Mouse (Mus musculus) bone marrow macrophage, adult 2 months (primary cell): ENCODE results near the gene Tfdp2. TPM values are rescaled to one million over a fixed set of nuclear protein-coding genes. Genes with fewer than 3 reads are reported as not detected.
A peak's percentile ranks its signal among the peaks of the same experiment; 100 is the strongest.

Experiments
- H3K27ac ChIP-seq: 2 replicates; pipeline ENCODE4 v1.5.1; 2012; ENCODE audit warnings: low read depth, low read length; ENCODE audit not compliant: insufficient read depth
- H3K4me1 ChIP-seq: 2 replicates; pipeline ENCODE4 v1.6.1; 2012; ENCODE audit warnings: low read length; ENCODE audit not compliant: control insufficient read depth, insufficient read depth
- H3K4me3 ChIP-seq: 2 replicates; pipeline ENCODE4 v1.5.1; 2012; ENCODE audit warnings: mild to moderate bottlenecking, low read length, moderate library complexity; ENCODE audit not compliant: insufficient read depth
- CTCF ChIP-seq: IDR thresholded peaks from 2 replicates; pipeline ENCODE4 v1.5.1; 2012; ENCODE audit warnings: low read depth, mild to moderate bottlenecking, low read length, moderate library complexity
- POLR2A ChIP-seq: IDR thresholded peaks from 2 replicates; pipeline ENCODE4 v1.6.1; 2012; ENCODE audit warnings: mild to moderate bottlenecking, low read depth, low read length, borderline replicate concordance
- polyA plus RNA-seq: library from polyadenylated mRNA; stranded (reverse); fragments of >200 nt; gene quantifications from 2 replicates; pipeline ENCODE4 v1.2.4, GENCODE M21; 2012; ENCODE audit not compliant: missing spikeins, insufficient read depth, insufficient read length

The Tfdp2 gene
- polyA plus RNA-seq, 1 experiment, result 13.4 TPM

DNA sequence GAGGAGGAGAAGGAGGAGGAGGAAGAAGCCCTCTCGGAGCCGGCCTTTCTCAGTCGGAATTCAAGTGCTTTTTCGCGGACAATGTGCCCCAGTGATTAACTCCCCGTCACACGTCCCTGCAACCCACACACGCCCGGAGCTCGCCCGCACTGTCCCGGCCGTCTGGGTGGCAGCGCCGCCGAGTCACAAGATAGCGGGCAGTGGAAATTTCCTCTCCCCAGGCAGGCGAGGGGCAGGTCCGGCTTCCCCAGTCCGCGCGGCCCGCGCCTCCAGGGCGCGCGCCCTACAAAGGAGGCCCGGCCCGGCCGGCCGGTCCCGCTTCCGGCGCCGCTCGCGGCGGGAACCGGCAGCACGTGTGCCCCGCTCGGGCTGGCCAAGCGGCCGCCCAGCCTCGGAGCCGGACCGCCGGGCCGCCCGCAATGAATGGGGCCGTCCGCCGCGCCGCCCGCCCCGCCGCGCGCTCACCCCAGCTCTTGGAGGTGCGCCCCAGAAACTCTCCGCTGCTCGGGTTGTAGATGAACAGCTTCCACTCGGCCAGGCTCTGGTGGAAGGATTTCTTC lies 167.6 kb downstream of the Tfdp2 start:
- peak overlapping the region; percentile 89 for H3K4me3 ChIP-seq
- peaks cover 16% of the 10 kb centered on the region for H3K4me1 ChIP-seq
- H3K27ac ChIP-seq, result peak overlapping the region; percentile 97
- TF ChIP-seq POLR2A, result no peak
- no peak for TF ChIP-seq CTCF

DNA sequence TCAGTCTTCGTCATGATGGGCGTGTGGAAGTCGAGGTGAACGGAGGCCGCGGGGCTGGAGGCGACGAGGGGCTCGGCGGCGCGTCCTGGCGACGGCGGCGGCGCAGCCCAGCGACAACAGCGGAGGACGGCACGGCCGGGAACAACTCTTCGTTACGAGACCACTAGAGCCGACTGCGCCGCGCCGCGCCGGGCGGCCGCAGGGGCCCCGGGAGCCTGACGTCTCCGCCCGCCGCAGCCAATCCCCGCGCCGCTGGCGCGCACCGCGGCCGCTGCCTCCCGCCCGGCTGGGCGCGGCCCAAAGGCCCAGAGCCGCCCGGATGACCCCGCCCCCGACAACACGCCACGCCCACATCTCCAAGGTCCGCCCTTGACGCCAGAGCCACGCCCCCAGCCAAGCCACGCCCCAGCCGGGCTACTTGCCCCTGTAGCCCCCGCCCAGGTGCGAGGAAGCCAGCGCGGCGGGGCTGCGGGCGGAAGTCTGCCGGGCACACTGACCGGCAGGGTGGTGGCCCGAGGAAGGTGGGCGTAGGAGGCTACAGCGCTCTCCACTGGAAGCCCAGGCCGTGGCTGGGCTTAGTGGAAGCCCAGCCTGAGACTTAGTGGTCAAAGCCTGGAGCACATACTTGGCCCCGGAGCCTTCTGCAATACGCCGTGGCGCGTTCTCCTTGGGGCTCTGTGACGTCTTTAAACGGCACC lies 168.2 kb downstream of the Tfdp2 start, which contains the start of gene Atp1b3:
Atp1b3 (minus strand) TSS at position 302 of the 698 bp plus-strand sequence.
- TF ChIP-seq CTCF (no peak), POLR2A (no peak)
- H3K4me1 ChIP-seq, result peaks cover 14% of the 10 kb centered on the region
- H3K4me3 ChIP-seq, result peak within 1 kb of the TSS; percentile 89
- peak within 1 kb of the TSS; percentile 97 for H3K27ac ChIP-seq

DNA sequence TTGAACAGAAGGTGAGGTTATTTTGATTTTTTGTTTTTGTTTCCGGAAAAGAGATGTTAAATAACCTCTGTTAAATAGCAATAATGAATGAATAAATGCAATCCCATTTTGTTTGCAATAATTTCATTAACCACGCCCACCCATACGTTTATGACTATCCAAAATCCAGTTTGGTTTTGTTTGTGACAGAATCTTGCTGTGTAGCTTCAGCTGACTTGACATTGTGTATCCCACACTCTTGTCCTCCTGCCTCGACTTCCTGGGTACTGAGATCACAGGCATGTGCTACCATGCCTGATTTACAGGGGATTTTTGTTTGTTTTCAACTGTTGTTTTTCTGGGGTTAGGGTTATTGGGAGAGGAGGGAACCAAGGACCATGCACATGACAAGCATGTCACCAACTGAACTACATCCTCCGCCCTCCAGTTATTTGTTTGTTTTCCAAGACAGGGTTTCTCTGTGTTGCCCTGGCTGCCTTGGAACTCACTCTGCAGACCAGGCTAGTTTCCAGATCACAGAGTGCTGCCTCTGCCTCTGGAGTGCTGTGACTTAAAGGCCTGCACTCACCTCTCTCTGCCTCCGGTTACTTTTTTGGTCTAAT lies 169.3 kb downstream of the Tfdp2 start:
- Histone ChIP-seq H3K27ac (peak overlapping the region; percentile 53; the same call in 1 of the 2 replicates), H3K4me3 (no peak overlapping the region), H3K4me1 (peaks cover 11% of the 10 kb centered on the region)
- TF ChIP-seq POLR2A (no peak), CTCF (no peak)

DNA sequence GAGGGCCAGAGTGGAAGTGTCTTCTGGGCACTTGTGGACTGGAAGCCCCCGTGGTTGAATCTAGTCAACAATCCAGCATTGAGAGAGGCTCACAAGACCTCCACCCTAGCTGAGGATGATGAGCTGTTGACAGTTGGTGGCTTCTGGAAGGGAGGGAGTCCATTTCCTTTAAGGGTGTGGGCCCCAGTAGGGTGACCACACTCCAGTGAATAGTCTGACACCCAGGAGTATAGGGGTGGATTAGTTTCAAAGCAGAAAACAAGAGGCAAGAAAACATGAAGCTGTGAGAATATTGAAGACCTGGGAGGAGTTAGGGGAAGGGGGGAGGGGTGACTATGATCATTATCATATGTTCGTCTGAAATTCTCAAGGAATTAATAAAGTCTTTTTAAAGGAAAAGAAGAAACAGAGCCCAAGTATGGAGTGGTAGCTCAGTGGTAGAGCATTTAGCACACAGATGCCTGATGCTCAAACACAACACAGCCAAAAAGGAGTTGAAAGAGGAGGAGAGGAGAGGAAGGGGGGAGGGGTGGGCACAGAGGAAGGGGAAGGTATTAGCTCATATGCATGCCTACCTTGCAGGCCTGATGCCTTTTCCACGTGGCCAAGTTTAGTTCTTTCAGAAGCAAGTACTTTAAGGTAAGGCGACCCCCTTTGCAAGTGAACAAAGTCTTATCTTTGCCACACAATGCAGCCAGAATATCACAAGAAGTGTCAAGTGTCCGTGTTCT lies 173.7 kb downstream of the Tfdp2 start:
- H3K27ac ChIP-seq, result no peak overlapping the region
- H3K4me3 ChIP-seq, result no peak overlapping the region
- TF ChIP-seq POLR2A, result no peak
- TF ChIP-seq CTCF, result no peak
- peaks cover 7% of the 10 kb centered on the region for H3K4me1 ChIP-seq

DNA sequence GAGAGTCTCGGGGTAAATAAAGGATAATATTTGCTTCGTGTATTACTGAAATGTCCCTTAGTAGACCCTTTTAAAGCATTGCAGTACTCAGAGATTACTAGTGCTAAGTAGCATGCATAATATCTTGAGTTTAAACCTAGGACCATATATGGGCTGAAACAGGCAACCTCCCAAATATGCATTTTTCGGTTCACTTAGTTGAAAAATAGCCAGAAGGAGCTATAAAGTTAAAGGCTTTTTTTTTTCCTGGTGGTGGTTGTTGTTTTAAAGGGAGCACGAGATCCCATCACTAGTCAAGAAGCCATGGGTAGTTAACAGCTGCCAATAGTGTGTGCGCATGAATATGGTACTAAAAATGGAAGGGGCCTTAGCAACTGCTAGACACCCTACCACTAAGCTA lies 175.0 kb downstream of the Tfdp2 start:
- H3K4me3 ChIP-seq, result no peak overlapping the region
- H3K27ac ChIP-seq, result no peak overlapping the region
- no peak for TF ChIP-seq POLR2A
- TF ChIP-seq CTCF, result no peak
- peaks cover 5% of the 10 kb centered on the region for H3K4me1 ChIP-seq

Other genes starting within 250 kb of the Tfdp2 start
- gene Xrn1, start 241.5 kb upstream of the Tfdp2 start, polyA plus RNA-seq, result 20.1 and 23.5 TPM in 2 replicates
- gene Gk5, start 76.9 kb upstream of the Tfdp2 start, polyA plus RNA-seq, result 2.6 TPM in 2 replicates
- gene Atp1b3, start 168.2 kb downstream of the Tfdp2 start, polyA plus RNA-seq, result 222 and 227 TPM in 2 replicates